Mouse (Mus musculus) gastrocnemius, postnatal 25 days (tissue): ENCODE data around the gene Astn2. TPM values are rescaled to one million over a fixed set of nuclear protein-coding genes. Genes with fewer than 3 reads are reported as not detected.

ENCODE experiments used
- DNase-seq: peaks from one replicate; pipeline ENCODE4 v3.0.0; 2022
- total RNA-seq, 2 experiments: library from RNA; stranded (reverse); gene quantifications; 1 replicate in 1 of 2; 2 replicates in 1 of 2; pipeline ENCODE4 v1.2.3; 2021

The Astn2 gene
- total RNA-seq, 2 experiments from 2014 or later = 0.24 to 0.97 TPM

- DNase-seq = no peak
Measured at GRCm38 (mm10) chr4:65969318-65969717, 435.1 kb downstream of the Astn2 start.

- DNase-seq = no peak
Measured at GRCm38 (mm10) chr4:65964604-65965003, 439.8 kb downstream of the Astn2 start.

DNA sequence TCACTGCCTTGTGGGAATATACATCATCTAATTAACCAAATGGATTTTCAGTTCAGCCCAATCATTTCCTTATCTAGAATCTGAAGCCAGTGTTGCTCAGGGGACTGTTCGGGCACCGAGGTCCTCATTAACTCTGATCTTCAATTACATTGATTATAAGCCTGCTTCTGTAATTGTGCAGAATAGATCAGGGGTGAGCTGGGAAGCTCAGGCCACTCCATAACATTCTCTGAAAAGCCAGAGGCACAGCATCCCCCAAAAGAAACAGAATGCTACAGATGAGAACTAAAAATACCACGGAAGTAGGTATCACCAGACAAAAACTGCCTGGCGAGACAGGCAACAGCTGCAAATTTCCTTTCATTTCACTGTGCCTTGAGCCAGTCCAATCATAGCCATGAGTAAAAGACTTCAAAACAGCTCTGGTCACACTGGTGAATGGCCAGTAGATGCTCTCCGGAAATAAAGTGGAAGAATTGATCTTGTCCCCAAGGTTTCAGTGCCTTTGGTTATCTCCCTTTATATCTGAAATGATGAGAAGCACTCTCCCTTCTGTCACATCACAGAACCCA lies 445.1 kb downstream of the Astn2 start:
- no peak for DNase-seq

DNA sequence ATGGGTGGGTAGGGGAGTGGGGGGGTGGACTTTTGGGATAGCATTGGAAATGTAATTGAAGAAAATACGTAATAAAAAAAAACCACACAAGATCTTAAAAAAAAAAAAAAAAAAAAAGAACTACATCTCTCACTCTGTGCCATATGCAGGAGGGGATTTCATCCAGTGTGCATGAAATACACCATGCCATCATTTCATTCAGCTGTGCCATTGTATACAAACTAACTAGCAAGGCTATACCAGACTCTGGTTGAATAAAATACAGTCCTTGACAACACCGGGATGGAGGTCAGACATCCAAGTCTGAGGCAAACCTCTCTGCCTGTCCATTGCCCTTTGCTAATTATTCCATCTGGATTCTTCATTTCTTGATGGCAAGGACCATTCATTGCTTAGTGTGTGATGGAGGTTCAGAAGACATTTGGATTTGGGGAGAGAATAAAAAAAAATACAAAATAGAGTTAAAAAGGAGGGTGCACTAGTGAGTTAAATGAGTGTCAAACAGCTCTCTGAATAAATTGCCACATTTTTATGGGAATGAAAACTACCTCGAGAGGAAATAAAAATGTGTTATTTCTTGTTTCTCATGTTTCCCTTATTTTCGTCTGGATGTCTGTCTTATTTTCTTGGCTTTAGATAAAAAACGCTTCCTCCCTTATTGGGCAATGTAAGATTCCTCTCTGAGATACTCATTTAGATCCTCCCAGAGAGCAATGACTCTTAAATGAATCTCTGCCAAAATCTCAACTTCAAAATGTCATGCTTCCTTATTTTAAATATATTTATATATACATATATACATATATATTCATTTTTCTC lies 445.8 kb downstream of the Astn2 start:
- DNase-seq = no peak

GRCm38 (mm10) chr4:65951918-65952317 lies 452.5 kb downstream of the Astn2 start:
- DNase-seq = no peak

- DNase-seq = no peak
Measured at GRCm38 (mm10) chr4:65947141-65947649, 457.2 kb downstream of the Astn2 start.

- no peak for DNase-seq
Measured at GRCm38 (mm10) chr4:65946021-65946420, 458.4 kb downstream of the Astn2 start.

DNA sequence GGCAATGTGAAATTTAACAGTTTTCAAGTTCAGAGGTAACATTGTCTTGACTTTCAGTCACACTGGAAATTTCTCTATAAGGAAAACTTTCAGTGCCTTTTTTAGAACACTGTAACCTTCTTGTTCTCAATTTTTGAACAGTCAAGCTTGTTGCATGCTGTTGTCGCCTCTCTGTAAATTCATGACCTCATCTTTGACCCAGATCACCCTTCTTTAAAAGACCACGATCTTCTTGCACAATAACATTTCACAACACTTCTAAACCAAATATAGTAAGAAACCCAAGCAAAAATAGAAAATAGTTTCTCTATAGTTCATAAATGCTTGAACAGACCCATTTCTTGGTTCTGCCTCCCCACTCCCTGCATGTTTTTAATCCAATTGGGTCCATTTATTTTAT lies 473.5 kb downstream of the Astn2 start:
- no peak for DNase-seq

GRCm38 (mm10) chr4:65920294-65920693 lies 484.1 kb downstream of the Astn2 start:
- DNase-seq = no peak

DNA sequence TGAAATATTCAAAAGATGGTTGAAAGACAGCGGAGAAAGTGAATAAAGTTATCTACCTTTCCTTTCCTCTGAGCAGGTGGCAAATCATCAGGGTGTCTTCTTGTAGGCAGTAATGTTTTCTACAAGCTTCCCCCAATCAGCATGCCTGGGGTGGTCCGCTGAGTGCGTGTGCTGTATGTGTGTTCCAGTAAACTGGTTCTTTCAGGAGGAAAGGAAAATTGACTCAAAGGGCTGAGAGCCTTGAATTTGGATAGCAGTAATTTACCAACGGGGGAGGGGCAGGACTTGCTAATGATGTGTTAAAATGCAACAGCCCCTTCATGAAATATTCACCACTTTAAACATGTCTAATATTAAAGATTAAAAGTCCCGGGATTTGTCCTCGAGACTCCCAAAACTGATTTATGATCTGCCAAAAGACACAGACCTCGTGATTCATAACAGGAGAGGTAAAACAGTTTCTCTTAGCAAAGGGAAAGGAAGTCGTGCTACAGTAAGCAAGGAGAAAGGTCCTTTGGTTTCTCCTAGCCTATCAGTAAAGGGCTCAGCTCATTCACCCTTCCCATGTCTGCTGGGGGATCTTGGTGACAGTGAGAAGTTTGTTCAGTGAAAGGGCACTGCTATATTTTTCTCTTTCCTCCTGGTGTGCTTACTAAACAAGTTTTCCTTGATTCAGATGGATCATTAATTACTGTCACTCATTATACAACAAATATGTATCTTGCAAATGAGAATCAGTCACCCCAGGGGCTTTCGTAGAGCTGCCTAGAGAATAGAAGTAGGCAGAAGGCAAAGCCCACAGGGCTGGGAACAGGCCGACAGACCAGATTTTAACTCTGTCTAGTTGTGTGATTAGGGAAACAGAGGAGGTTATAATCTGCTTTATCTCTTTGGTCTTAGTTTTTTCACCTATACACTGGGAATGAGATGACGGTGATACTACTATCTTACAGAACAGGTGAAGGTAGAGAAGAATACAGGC lies 488.1 kb downstream of the Astn2 start:
- DNase-seq = no peak

- DNase-seq = no peak
Measured at GRCm38 (mm10) chr4:65912247-65912942, 492.0 kb downstream of the Astn2 start.

GRCm38 (mm10) chr4:65907660-65908059 lies 496.8 kb downstream of the Astn2 start:
- no peak for DNase-seq

DNA sequence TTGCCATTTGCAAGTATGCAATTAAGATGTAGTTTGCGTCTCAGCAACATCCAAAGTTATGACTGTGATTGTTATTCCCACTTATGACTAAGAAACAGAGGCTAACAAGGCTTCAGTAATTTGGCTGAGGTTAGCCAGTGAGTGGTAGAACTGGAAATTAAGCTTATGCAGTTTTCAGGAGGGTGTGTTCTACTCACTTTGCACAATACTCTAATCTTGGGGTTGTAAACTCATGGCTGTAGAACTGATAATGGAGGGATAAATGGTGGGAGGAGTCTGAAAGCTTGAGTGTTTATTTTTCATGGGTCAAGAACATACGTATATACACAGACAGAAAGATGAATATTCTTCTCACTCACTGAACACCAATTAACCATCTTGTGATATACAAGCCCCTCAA lies 499.4 kb downstream of the Astn2 start:
- DNase-seq = no peak

GRCm38 (mm10) chr4:65896092-65897027 lies 508.1 kb downstream of the Astn2 start:
- DNase-seq = no peak

GRCm38 (mm10) chr4:65888332-65888993 lies 515.9 kb downstream of the Astn2 start:
- no peak for DNase-seq

GRCm38 (mm10) chr4:65886862-65887261 lies 517.5 kb downstream of the Astn2 start:
- no peak for DNase-seq

DNA sequence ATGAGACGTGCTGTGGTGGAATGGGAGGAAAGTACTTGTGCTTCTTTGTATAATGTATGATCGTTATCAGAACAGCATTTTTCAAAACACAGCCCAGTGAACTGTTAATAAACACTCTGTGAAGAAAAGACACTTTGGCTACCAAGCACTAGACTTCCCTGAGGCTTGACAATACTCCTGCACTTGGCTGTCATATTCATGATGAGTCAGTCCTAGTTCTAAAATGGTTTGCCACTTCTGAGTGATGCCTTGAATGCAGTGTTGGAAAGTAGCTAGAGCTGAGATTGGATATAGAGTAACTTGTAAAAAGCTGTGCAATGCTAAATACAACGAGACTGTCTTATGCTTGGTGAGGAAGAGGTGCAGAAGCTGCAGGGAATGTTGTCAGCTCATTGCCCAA lies 518.5 kb downstream of the Astn2 start:
- DNase-seq = no peak

DNA sequence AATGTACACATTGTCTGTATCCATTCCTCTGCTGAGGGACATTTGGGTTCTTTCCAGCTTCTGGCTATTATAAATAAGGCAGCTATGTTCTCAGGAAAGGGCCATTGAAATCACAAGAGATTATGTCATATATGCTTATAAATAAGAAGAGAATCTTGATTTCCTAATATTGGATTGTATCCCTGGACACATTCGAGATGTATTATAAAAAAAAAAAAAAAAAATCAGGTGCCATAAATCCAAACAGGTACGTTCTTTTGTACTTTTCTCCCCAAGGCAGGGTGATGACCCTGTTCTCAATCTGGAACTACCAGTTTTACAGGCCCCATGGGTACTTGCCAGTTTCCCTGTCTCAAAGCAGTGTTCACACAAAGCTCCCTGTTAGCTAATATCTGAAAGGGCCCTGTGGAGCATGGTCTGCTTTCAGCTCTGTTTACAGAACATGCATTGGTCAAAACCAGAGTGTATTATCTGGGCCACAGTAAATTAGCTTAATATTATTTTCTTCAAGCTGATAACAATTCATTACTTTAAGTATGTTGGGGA lies 530.1 kb downstream of the Astn2 start:
- no peak for DNase-seq

DNA sequence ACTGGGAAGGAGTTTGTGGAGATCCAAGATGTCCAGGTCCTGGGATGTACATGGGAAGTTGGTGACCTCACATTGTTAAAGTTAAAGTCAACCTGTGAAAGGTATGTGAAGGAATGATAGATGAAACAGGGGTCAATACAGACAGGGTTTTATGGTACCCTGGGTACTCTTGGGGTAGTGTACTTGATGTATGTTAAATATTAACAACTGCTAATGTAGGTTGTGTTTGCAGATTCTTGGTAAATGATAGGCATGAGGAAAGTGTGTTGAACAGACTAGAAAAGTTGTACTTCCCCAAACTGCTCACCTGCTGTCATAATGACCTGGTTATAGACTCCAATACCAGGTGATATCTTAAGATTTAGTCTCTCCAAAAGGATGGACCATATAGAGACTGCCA lies 539.9 kb downstream of the Astn2 start:
- no peak for DNase-seq

DNA sequence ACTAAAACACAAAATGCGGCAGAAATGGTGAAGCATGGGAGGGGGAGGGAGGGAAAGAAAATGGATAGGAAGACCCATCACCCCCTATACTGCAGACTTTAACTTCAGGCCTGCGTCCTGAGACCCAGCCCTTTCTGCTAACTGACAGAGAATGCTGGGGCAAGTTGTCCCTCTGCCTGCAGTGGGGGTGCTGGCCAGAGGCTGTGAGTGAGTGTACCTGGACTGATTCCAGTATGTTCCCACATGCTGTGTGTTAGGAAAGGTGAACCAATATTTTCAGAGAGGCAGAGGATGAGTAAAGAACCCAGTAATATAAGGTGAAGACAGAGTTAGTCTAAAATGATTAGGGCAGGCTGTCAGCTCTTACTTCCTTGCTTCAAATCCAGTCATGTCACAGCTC lies 561.2 kb downstream of the Astn2 start:
- no peak for DNase-seq
